Mouse (Mus musculus) left cerebral cortex, adult 6 months (tissue): ENCODE data around the gene Traf3ip1. TPM values are rescaled to one million over a fixed set of nuclear protein-coding genes. Genes with fewer than 3 reads are reported as not detected.

Experiments used
- long read RNA-seq, 2 experiments: library from polyadenylated mRNA; unstranded; transcript quantifications; one replicate each; pipeline ENCODE4 v2.0.0; 2019 to 2020
- polyA plus RNA-seq: library from polyadenylated mRNA; unstranded; fragments of <200 nt; fragmentation: Nextera tagmentation; gene quantifications from 2 replicates; pipeline ENCODE4 v1.2.3, GENCODE M21; 2021

Gene Traf3ip1
- 1.9 and 3.0 TPM in 2 replicates for polyA plus RNA-seq
- long read RNA-seq, experiment 1, partial matches to known transcripts: 2 of 4 reads
- long read RNA-seq, experiment 1, other reads (novel, unspliced or antisense): 2 of 4 reads
- long read RNA-seq, experiment 2, partial matches to known transcripts: 3 of 3 reads
- long read RNA-seq, experiment 2, other reads (novel, unspliced or antisense): 0 of 3 reads

GRCm38 (mm10) chr1:91494457-91495140 is at the start of gene Traf3ip1:
TSS of gene Traf3ip1 (plus strand) at chr1:91494647.

GRCm38 (mm10) chr1:91459059-91459809 is 35.2 kb upstream of the Traf3ip1 start, which contains the start of gene Per2:
TSS of gene Per2 (minus strand) at chr1:91459324.

GRCm38 (mm10) chr1:91540271-91540826 is 45.9 kb downstream of the Traf3ip1 start, which contains the start of gene Asb1:
TSS of gene Asb1 (plus strand) at chr1:91540544.

Other genes starting within 250 kb of the Traf3ip1 start
- gene Ube2f, start 244.3 kb upstream of the Traf3ip1 start, polyA plus RNA-seq: 56.4 and 66.7 TPM in 2 replicates
- 5.4 TPM in 2 replicates for gene Scly, start 196.3 kb upstream of the Traf3ip1 start, polyA plus RNA-seq
- 0.10 and 0.14 TPM in 2 replicates for gene Espnl, start 172.6 kb upstream of the Traf3ip1 start, polyA plus RNA-seq
- gene Klhl30, start 143.6 kb upstream of the Traf3ip1 start, polyA plus RNA-seq: 0.04 TPM in 1 of 2 replicates, not detected in the other
- 0.25 and 0.38 TPM in 2 replicates for gene Erfe, start 128.2 kb upstream of the Traf3ip1 start, polyA plus RNA-seq
- 58.7 and 65.9 TPM in 2 replicates for gene Ilkap, start 95.8 kb upstream of the Traf3ip1 start, polyA plus RNA-seq
- 18.9 and 20.0 TPM in 2 replicates for gene Hes6, start 80.6 kb upstream of the Traf3ip1 start, polyA plus RNA-seq
- gene Per2, start 35.3 kb upstream of the Traf3ip1 start, polyA plus RNA-seq: 2.8 and 3.2 TPM in 2 replicates
- 6.5 and 7.0 TPM in 2 replicates for gene Asb1, start 45.9 kb downstream of the Traf3ip1 start, polyA plus RNA-seq